Mouse (Mus musculus) lung, adult 18-20 months (tissue): ENCODE data around the gene Limk2.

ENCODE experiments used
- DNase-seq, 2 experiments: peaks; one replicate each; pipeline ENCODE4 v3.0.0; 2022; ENCODE audit warnings: mixed read lengths in 2 of 2

The Limk2 gene

DNA sequence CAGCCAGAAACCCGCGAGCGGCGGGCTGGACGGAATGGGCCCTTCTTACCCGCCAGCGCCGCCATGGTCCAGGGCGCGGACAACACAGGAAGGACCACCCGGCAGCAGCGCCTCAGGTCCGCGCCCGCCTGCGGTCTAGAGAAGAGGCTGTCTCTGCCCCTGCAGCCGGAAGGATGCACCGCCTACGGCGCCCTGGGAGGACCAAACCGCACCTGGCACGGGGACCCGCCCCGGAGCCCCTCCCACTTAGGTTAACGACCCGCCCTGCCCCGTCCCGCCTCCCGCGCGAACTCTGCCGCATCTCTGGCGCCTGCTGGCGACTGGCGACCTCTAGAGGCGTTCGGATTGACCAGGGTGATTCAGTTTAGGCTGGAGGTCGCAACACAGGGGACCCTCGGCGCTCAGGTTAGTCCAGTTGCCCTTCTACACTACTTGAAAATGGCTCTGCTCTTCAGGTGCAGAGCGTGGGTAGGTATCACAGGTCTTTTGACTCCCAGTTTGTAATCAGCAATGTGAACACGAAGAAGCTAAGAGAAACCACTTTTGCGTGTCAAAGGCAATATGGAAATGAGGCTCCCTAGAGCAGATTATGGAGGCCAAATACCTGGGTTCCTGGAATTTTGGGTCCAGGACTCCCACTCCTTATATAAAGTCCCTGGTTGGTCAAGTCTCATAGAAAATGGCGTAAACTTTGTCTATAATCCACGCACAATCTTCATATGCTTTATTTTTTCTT, at the start of gene Limk2:
TSS of gene Limk2 (minus strand) at position 193 of the 736 bp plus-strand sequence.
- DNase-seq, result peak; percentile 91 to 94

GRCm38 (mm10) chr11:3458428-3459104, 49.6 kb upstream of the Limk2 start:
- no peak for DNase-seq

DNA sequence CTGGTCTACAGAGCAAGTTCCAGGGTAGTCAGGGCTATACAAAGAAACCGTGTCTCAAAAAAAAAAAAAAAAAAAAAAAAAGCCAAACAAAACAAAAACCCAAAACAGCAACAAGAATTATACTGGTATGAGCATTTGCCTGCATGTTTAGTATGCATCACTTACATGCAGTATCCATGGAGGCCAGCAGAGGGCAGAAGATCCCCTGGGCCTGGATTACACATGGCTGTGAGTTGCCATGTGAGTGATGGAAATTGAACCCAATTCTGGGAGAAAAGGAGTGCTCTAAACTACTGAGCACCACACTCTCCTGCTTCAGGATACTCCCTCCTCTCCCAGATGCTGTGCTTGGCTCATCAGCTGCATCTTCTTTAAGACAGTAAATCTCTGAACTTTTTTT, 47.4 kb upstream of the Limk2 start:
- peak; percentile 62 to 66 for DNase-seq

- no peak for DNase-seq
Observed at GRCm38 (mm10) chr11:3454506-3454905, 45.5 kb upstream of the Limk2 start.

- peak in 1 of 2 experiments; percentile 33 for DNase-seq
Observed at GRCm38 (mm10) chr11:3453467-3453866, 44.5 kb upstream of the Limk2 start.

DNA sequence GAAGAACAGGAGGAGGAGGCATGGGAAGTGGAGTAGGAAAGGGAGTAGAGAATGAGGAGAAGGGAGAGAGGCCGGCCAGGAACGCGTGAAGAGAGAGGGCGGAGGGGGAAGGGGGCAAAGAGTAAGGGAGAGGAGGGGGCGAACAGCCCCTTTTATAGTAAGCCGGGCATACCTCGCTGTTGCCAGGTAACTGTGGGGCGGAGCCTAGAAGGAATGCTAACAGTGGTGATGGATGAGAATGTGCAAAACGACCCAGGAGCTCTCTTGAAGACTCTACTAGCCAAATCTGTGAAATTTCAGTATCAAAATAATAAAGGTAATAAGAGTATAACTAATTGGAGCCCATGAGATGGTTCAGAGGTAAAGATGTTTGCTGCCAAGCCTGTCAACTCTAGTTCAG, 43.8 kb upstream of the Limk2 start:
- DNase-seq, result peak; percentile 27 to 51

DNA sequence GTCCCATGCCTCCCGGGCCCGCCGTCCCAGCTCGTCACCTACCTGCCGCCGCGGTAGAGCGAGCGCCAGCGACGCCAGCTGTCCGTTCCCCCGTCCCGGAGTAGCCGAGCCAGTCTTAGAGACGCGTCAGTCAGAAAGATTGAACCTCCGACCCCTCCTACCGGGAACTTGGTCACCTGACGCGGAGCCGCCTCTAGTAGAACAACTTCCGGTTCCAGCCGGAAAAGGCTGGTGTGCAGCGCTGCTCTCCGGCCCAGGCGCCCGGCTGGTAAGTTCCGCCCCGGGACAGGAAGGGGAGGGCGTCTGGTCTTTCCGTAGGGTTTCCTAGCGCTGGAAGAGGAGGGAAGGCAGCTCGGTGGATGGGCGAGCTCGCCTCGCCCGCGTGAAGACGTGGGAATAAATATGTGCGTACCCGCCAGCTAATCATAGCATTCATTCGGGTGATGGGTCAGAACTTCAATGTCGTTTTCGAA, 43.2 kb upstream of the Limk2 start, which contains the start of gene Rnf185:
TSS of gene Rnf185 (minus strand) at position 197 of the 473 bp plus-strand sequence.
- DNase-seq, result peak; percentile 96 to 97

GRCm38 (mm10) chr11:3451701-3452163, 42.7 kb upstream of the Limk2 start:
- DNase-seq, result peak; percentile 73 to 75

GRCm38 (mm10) chr11:3444875-3445274, 35.9 kb upstream of the Limk2 start:
- DNase-seq, result no peak

DNA sequence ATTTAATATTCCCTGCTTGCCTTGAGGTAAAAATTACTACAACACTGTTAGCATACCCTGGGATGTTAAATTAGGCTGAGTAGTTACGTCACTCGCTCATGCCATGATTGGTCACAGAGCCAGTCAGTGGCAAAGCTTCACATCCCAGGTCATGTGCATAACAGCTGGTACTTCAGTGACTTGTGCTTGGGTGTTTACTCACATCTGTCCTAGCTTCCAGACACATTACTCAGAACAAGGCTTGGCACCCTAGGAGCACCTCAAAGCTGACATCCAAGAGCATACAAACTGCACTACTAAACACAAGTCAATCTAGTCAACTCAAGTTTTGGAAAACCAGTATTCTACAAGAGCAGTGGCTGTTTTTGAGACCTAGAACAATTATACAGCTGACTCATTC, 34.1 kb upstream of the Limk2 start:
- no peak for DNase-seq

- DNase-seq, result no peak
Observed at GRCm38 (mm10) chr11:3442677-3443076, 33.7 kb upstream of the Limk2 start.

- peak; percentile 51 to 67 for DNase-seq
Observed at GRCm38 (mm10) chr11:3441696-3442443, 32.9 kb upstream of the Limk2 start.

DNA sequence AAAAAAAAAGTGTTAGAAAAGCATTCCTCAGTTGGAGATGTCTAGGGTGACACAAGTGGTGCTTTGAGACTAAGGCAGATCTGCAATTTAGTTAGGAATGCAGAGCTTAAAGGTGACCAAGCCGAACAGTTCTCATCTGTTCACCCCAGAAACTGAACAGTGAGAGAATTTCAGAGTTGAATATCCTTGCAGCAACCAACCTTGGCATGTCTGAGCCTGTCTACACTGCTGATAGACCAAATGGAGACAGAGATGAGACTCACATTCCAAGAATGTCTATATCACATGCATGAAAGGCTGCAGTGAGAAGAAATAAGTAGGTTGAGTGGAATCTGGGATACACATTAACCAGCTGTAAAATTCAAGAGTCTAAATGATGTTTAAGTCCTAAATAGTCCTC, 28.6 kb upstream of the Limk2 start:
- DNase-seq, result no peak

DNA sequence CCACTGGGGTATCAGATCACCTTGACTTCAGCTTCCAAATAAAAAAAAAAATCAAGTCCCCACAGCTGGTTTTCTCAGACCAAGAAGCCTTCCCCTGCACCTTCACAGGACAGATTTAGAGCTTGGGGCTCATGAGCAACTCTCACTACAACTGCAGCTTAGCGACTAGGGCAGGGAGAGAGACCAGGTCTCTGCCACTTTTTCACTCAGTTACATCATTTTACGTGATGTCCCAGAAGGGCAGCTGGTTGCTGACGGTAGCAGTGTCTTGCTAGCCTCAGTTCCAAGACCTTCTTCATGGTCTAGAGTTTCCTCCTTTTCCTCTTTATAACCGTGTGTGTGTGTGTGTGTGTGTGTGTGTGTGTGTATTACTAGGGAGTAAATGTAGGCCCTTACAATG, 24.8 kb upstream of the Limk2 start:
- DNase-seq, result no peak

DNA sequence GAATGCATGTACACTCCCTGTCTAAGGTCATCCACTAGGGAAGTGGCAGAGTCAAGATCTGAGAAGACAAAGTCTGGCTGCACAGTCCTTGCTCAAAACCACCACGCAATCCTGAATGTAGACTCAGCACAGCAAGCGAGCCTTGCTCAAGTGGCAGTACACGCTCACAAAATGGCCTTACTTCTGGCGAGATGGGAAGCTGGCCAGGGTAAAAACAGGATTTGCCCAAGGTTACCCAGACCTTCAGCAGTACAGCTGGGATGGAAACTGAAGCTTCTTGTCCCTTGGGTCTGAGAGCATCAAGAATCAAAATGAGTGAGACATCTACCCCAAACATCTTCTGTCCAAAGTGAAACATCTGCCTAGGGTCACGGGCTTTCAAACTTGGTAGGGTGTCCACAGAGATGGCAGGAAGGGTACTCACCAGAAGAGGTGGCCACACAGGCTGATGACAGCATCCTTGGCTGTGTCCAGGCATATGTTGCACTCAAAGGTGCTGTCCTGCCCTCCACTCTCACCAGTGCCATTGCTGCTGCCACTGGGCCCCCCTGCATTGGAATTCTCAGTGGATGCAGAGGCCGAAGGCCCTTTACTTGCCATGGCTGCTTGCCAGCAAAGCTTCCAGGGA, 23.1 kb upstream of the Limk2 start:
- DNase-seq, result no peak

GRCm38 (mm10) chr11:3431515-3431914, 22.5 kb upstream of the Limk2 start:
- DNase-seq, result no peak

DNA sequence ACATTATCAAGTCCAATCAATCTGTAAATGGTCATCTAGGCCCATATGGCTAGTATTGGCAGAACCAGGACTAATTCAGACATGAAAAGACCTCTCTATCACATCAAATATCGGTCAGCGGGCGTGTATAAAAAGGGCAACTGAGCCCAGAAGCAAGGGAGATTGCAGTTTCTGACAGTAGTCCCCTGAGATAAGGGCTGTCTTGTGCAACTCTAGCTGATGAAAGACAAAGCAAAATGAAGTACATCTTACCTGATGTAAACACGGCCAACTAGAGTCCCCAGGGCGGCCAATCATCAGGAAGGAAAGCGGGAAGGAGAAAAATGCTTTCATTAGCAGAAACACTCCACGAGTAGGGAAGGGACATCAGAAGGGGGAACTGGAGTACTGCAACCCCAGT, 19.6 kb upstream of the Limk2 start:
- DNase-seq, result no peak

- no peak for DNase-seq
Observed at GRCm38 (mm10) chr11:3427697-3428230, 18.8 kb upstream of the Limk2 start.

DNA sequence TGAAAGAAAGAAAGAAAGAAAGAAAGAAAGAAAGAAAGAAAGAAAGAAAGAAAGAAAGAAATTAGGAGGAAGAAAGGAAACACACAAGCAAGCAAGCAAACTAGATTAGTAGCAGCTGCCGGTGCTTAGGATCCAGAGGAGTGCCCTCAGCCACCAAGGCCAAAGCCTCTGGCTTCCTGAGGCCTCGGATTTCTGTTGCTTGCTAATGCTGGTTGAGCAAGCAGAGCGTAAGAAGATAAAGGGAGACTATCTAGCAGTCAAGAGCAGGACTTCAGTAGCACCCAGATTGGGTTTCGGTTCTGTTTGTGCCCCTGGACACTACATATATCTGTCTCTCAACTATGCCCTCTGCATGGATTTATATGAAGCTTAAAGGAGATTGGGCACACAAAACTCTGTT, 13.3 kb upstream of the Limk2 start:
- no peak for DNase-seq

DNA sequence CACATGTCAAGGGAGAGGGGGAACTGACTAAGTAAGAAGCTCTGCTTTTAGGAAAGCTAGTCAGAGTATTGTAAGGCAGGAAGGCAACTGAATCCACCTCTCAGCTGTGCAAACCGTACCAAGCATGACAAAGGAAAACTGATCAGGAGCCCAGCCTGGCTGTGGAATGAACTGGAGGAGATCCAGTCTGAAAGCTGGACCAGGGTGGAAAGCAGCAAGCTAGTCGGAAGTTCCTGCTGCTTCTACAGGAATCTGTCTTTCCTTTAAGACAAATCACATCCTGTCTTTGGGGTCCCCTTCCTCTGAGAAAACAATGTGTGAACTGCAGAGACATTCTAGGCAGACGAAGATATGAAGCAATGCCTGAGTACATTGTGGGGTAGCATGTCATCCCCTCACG, 9.8 kb upstream of the Limk2 start:
- DNase-seq, result no peak

GRCm38 (mm10) chr11:3417795-3418194, 8.8 kb upstream of the Limk2 start:
- DNase-seq, result peak; percentile 15 to 49

- DNase-seq, result no peak
Observed at GRCm38 (mm10) chr11:3416399-3416798, 7.4 kb upstream of the Limk2 start.

DNA sequence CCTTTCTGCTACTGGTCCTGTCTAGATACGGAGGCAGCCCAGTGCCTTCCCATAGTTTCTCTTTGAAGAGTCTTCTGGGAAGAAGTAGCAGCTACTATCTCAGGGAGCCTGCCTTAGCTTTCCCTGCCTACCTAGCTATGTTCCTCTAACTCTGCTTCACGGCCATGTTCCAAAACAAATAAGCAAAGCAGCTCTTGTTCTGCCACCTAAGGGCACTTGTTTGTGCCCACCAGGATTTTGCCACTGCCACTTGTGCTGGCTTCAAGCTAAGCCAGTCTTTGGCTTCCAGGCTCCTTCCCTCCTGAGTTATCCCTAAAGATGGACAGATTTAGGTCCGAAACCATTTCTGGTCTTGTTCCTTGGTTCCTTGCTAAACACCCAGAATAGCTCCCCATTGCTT, 3.1 kb upstream of the Limk2 start:
- peak; percentile 44 to 65 for DNase-seq
